Mouse (Mus musculus): ENCODE data around the gene Tmem135.

DNA sequence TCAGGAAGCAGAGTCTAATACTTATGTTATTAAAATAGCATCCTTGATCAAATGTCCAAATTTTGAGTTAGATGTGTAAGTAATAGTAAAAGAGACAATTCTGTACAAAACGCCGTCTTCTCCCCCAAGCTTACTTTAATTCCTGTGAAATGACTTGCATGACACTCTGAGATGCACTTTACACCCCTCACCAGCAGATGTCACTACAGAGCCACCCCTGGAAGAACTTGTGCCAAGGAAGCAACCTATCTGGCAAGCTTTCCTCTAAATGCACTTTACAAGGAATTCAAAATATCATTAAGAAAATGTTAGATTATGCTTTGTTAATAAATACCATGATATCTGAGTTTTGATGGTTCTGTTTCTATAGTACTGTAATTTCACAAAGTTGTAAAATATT lies 235.4 kb downstream of the Tmem135 start:
- no peak for TF ChIP-seq POLR2A (IDR thresholded peaks at IDR 0.05; ENCODE audit: control insufficient read depth, extremely low read depth, insufficient read depth, low read length, poor library complexity)
- TF ChIP-seq CTCF (IDR thresholded peaks at IDR 0.05; ENCODE audit: borderline replicate concordance, control insufficient read depth, extremely low read depth, insufficient read depth, low read length, poor library complexity): no peak
